Mouse (Mus musculus): Measurements from ENCODE around the gene Gm20388.

GRCm38 (mm10) chr8:120316707-120317106 is 406.1 kb downstream of the Gm20388 start:
- TF ChIP-seq CTCF (IDR thresholded peaks at IDR 0.05; ENCODE audit: borderline replicate concordance, insufficient read depth, low read depth, low read length), result no peak
- TF ChIP-seq POLR2A (IDR thresholded peaks at IDR 0.05; ENCODE audit: borderline replicate concordance, insufficient read depth, low read length), result no peak
